Mouse (Mus musculus) bone marrow macrophage, adult 2 months (primary cell): ENCODE results near the gene Rtkn. TPM values are rescaled to one million over a fixed set of nuclear protein-coding genes. Genes with fewer than 3 reads are reported as not detected.
A peak's percentile ranks its signal among the peaks of the same experiment; 100 is the strongest.

Experiments
- H3K27ac ChIP-seq: 2 replicates; pipeline ENCODE4 v1.5.1; 2012; ENCODE audit warnings: low read depth, low read length; ENCODE audit not compliant: insufficient read depth
- H3K4me1 ChIP-seq: 2 replicates; pipeline ENCODE4 v1.6.1; 2012; ENCODE audit warnings: low read length; ENCODE audit not compliant: control insufficient read depth, insufficient read depth
- H3K4me3 ChIP-seq: 2 replicates; pipeline ENCODE4 v1.5.1; 2012; ENCODE audit warnings: mild to moderate bottlenecking, low read length, moderate library complexity; ENCODE audit not compliant: insufficient read depth
- CTCF ChIP-seq: IDR thresholded peaks from 2 replicates; pipeline ENCODE4 v1.5.1; 2012; ENCODE audit warnings: low read depth, mild to moderate bottlenecking, low read length, moderate library complexity
- POLR2A ChIP-seq: IDR thresholded peaks from 2 replicates; pipeline ENCODE4 v1.6.1; 2012; ENCODE audit warnings: mild to moderate bottlenecking, low read depth, low read length, borderline replicate concordance
- polyA plus RNA-seq: library from polyadenylated mRNA; stranded (reverse); fragments of >200 nt; gene quantifications from 2 replicates; pipeline ENCODE4 v1.2.4, GENCODE M21; 2012; ENCODE audit not compliant: missing spikeins, insufficient read depth, insufficient read length

Gene Rtkn
- polyA plus RNA-seq, 1 experiment: 1.8 TPM

GRCm38 (mm10) chr6:83116373-83117164 is 18.7 kb upstream of the Rtkn start:
- no peak overlapping the region for H3K27ac ChIP-seq
- H3K4me1 ChIP-seq: peaks cover 16% of the 10 kb centered on the region
- TF ChIP-seq POLR2A (no peak), CTCF (no peak)
- H3K4me3 ChIP-seq: peak overlapping the region; percentile 77

DNA sequence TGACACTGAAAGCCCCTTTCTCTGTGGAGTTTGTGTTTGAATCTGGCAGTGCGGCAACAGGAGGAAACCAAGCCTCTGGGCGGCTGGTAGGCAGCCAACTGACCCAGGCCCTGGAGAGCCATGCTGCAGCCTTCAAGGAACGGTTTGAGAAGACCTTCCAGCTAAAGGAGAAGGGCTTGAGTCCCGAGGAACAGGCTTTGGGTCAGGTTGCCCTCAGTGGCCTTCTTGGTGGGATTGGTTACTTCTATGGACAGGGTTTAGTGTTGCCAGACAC is 18.2 kb upstream of the Rtkn start:
- Histone ChIP-seq H3K4me1 (peaks cover 16% of the 10 kb centered on the region), H3K4me3 (no peak overlapping the region), H3K27ac (no peak overlapping the region)
- no peak for TF ChIP-seq POLR2A
- no peak for TF ChIP-seq CTCF

DNA sequence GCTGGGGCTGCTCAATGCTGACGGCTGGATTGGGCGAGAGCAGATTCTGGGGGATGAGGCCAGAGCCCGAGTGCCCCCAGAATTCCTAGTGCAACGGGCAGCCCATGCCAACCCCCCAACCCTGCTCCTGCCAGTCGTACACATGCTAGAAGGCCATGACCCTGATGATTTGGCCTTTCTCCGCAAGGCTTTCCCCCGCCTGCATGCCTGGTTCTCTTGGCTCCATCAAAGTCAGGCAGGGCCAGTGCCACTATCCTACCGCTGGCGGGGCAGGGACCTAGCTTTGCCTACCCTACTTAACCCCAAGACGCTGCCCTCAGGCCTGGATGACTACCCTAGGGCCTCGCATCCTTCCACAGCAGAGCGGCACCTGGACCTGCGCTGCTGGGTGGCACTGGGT is 17.6 kb upstream of the Rtkn start:
- Histone ChIP-seq H3K4me3 (no peak overlapping the region), H3K27ac (no peak overlapping the region), H3K4me1 (peaks cover 21% of the 10 kb centered on the region)
- TF ChIP-seq CTCF (no peak), POLR2A (no peak)

DNA sequence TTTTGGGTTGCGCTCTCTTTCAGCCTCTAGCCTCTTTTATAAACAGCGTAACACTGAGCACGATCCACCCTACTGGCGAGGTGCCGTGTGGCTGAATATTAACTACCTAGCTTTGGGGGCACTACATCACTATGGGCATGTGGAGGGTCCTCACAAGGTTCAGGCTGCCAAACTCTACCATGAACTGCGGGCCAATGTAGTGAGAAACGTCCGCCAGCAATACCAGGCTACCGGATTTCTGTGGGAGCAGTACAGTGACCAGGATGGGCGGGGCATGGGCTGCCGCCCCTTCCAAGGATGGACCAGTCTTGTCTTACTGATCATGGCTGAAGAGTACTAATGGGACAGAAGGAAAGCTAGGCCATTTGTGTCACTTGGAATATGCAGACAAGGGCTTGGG is 16.9 kb upstream of the Rtkn start:
- Histone ChIP-seq H3K27ac (no peak overlapping the region), H3K4me1 (peaks cover 21% of the 10 kb centered on the region), H3K4me3 (no peak overlapping the region)
- TF ChIP-seq CTCF: no peak
- no peak for TF ChIP-seq POLR2A

DNA sequence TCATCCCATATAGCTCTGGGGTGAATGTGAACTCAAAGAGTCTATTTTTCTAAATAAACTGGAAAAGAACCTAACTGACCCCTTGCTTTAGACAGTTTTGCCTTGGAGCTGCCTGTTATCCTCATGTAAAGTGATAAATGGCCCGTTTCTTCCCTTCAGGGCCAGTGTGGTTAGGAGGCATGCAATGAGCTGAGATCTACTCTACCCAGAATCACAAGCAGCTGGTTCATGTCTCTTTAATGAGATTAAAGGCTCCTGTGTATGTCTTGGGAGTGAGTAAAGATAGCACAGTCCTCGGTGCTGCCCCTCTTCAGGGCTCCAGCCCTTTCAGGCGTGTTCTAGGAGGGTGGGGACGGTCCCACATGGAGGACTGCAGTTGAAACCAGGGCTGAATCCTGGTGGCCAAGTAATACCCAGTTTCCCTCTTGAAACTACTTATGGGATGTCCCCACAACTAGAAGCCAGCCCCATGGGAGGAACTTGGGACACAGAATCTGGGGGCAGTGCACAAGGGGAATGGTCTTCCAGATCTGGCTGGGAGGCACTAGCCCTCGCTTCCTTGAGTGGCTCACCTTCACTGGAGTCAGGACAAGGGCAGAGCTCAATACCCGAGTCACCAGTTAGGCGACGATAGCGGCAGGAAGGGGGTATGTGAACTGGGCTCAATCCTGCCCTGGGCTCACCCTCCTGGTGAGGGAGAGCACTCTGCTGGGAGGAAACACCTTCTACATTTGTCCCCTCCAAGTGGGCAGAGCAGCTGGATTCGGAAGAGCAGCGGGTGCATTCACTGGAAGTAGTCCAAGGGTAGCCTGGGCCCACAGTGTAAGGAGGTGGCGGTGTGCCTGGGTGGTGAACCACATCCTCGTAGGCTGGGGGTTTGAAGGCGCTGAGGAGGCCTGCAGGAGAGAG is 16.2 kb upstream of the Rtkn start:
- TF ChIP-seq CTCF (no peak), POLR2A (no peak)
- Histone ChIP-seq H3K4me1 (peaks cover 22% of the 10 kb centered on the region), H3K27ac (no peak overlapping the region), H3K4me3 (no peak overlapping the region)

GRCm38 (mm10) chr6:83119734-83120051 is 15.6 kb upstream of the Rtkn start:
- TF ChIP-seq CTCF (no peak), POLR2A (no peak)
- peaks cover 20% of the 10 kb centered on the region for H3K4me1 ChIP-seq
- no peak overlapping the region for H3K4me3 ChIP-seq
- no peak overlapping the region for H3K27ac ChIP-seq

- H3K4me1 ChIP-seq: peaks cover 20% of the 10 kb centered on the region
- TF ChIP-seq CTCF: no peak
- TF ChIP-seq POLR2A: no peak
- H3K4me3 ChIP-seq: peak within 1 kb of the TSS; percentile 67
- H3K27ac ChIP-seq: peak within 1 kb of the TSS; percentile 40
These were observed 14.1 kb upstream of the Rtkn start, which contains the start of gene Wbp1 for GRCm38 (mm10) chr6:83120930-83121862. Gene Wbp1 (minus strand): TSS chr6:83121559.

DNA sequence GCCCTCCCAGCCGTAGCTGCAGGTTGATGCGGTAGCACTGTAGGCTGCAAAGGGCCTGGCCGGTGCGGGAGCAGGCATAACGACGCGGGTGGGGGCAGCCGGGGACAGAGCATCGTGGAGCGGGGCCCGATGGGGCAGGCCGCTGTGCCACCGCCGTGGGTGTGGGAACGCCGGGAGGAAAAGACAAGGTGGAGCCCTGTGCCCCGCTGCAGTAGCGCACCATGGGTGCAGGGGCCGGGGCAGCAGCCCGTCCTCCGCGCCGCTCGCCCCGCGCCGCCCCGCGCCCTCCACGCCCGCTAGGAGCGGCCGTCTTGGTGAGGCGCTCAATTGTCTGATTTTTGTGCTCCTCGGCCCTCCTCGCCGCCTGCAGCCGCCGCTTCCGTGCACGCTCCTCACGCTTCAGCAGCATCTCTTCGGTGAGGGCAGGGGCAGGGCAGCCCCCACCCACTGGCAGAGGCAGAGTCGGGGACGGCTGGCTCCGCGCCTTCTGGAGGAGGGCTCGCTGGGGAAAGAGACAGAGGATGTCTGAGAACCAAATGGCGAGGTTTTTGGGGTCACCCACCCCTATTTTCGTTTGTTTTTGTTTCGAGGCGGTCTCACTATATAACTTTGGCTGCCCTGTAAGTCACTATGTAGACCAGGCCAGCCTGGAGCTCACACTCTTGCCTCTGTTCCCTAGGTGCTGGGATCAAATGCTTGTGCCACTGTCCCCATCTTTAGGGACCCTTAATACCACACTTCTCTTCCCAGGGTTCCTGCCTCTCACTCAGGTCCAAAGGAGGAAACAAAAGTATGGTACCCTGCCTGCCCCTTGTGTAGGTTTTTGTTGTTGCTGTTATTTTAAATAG is 13.2 kb upstream of the Rtkn start:
- Histone ChIP-seq H3K27ac (peak overlapping the region; percentile 25; the same call in 1 of the 2 replicates), H3K4me1 (peaks cover 13% of the 10 kb centered on the region), H3K4me3 (peak overlapping the region; percentile 64)
- no peak for TF ChIP-seq CTCF
- no peak for TF ChIP-seq POLR2A

DNA sequence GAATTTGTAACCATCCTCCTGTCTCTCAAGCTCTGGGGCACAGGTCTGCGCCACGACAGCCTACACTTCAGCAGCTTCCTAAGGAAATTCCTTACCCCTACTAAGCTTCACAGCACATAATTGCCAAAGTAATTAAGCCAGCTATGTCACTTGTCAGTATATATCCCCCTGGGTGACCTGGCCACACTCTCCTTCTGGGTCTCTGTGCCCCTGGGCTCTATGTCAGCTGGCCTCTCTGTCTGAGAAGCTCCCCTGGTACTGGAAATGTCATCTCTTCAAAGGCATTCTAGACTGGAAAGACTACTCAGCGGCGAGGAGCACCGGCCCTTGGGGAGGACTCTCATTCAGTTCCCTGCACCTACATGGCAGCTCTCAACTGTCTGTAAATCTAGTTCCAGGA is 12.3 kb upstream of the Rtkn start:
- TF ChIP-seq POLR2A (no peak), CTCF (no peak)
- no peak overlapping the region for H3K4me3 ChIP-seq
- H3K27ac ChIP-seq: no peak overlapping the region
- H3K4me1 ChIP-seq: peaks cover 13% of the 10 kb centered on the region
